Mouse (Mus musculus) c-Kit-positive CD71-positive TER-119-negative erythroid progenitor cells, embryonic 14.5 days (primary cell): ENCODE results near the gene Insyn1.

Source experiments
- DNase-seq: peaks from one replicate; pipeline ENCODE4 v3.0.0-alpha.2; 2013; ENCODE audit warnings: low read depth

Insyn1 gene

GRCm38 (mm10) chr9:58487076-58487475, 1.3 kb upstream of the Insyn1 start:
- no peak for DNase-seq

- no peak for DNase-seq
Observed at GRCm38 (mm10) chr9:58489133-58489864, 896 bp downstream of the Insyn1 start.

- no peak for DNase-seq
Observed at GRCm38 (mm10) chr9:58489865-58490165, 1.4 kb downstream of the Insyn1 start.

- DNase-seq, result no peak
Observed at GRCm38 (mm10) chr9:58490391-58490790, 2.0 kb downstream of the Insyn1 start.

DNA sequence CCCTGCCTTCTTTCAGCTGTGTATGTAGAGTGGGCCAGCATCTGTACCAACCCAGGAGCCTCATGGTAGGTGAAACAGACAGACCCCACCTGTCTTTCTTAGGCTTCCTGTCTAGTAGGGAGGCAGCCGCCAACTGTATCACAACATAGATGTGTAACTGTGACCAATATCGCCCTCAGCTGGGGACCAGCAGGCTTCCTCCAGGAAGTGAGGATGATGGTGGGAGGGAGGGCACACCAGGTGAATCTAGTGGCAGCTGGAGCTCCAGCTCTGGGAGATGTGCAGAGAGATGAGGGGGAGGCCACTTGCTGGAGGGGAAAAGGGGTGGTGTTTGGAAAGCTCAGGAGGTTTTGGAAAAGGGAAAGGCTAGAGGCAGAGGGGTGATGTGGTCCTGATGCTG, 6.6 kb downstream of the Insyn1 start:
- DNase-seq, result no peak

GRCm38 (mm10) chr9:58496470-58497182, 8.2 kb downstream of the Insyn1 start:
- no peak for DNase-seq

DNA sequence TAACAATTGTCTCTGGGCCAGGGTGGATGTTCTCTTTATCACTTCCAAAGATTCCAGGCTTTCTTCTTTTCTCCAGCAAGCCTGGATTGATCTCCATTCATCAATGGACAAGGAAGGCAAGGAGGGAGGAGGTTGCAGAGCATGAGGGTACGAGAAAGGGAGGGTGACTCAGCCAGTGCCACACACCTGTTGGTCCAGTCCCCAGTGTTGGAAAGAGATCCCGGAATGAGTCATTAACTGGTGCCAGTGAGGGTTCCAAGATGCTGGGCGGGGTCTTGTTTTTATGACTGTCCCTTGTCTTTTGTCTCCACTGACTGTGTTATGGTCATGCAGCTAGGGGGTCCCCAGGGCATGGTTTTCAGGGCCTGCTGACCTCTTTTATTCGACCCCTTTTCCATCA, 9.5 kb downstream of the Insyn1 start:
- DNase-seq, result no peak

- no peak for DNase-seq
Observed at GRCm38 (mm10) chr9:58500946-58501345, 12.5 kb downstream of the Insyn1 start.

DNA sequence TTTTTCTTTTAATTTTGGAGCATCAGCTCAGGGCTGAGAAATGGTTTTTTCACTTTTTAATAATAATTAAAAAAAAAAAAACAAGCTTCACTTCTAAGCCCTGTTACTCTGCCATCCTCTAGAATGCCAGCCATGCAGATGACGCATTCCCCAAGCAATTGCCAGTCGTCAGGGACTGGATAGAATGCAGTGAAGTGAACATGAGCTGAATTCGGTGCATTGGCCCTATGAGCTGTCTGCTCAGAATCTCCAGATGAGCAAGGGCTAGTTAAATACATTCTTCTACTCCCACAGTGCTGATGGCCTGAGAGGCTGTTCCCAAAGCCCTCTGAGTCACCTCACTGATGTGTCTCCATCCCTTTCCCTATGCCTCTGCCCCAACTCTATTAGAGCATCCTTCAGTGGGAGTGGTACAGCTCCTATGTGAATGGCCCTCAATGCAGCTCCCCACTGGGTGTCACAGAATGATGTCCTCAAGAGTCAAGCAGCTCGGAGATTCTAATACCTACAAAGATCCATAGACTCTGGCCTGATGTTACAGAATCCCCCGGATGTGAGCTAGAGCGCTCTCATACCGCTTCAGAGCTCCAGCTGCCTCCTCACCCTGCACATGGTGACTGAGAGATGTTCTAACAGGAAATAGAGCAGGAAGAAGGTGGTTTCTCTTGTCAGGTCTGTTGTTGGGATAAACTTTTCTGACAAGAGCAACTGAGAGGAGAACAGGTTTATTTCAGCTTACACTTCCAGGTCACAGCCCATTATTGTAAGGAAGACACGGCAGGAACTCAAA, 19.0 kb downstream of the Insyn1 start:
- DNase-seq, result no peak

GRCm38 (mm10) chr9:58510452-58510851, 22.0 kb downstream of the Insyn1 start:
- DNase-seq, result no peak

DNA sequence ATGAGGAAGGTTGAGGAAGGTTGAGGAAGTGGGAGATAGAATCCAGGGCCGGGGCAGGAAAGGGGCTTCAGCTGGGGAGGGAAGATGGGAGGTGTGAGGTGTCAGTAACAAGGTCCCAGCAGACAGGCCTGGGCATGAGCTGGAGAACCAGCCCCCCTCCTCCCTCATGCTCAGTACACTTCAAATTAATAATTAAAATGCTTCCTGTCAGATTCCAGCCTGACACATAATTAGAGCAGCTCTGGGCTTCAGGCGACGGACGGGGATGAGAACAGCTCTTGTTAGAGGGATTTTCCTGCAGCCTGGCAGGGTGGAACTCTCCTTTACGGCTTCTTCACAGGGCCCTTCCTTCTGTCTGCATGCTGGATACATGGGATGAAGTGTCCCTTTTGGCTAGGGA, 25.3 kb downstream of the Insyn1 start:
- DNase-seq, result no peak

- no peak for DNase-seq
Observed at GRCm38 (mm10) chr9:58516480-58516879, 28.1 kb downstream of the Insyn1 start.

GRCm38 (mm10) chr9:58517866-58518750, 29.7 kb downstream of the Insyn1 start:
- DNase-seq, result no peak

GRCm38 (mm10) chr9:58519953-58520352, 31.6 kb downstream of the Insyn1 start:
- no peak for DNase-seq

DNA sequence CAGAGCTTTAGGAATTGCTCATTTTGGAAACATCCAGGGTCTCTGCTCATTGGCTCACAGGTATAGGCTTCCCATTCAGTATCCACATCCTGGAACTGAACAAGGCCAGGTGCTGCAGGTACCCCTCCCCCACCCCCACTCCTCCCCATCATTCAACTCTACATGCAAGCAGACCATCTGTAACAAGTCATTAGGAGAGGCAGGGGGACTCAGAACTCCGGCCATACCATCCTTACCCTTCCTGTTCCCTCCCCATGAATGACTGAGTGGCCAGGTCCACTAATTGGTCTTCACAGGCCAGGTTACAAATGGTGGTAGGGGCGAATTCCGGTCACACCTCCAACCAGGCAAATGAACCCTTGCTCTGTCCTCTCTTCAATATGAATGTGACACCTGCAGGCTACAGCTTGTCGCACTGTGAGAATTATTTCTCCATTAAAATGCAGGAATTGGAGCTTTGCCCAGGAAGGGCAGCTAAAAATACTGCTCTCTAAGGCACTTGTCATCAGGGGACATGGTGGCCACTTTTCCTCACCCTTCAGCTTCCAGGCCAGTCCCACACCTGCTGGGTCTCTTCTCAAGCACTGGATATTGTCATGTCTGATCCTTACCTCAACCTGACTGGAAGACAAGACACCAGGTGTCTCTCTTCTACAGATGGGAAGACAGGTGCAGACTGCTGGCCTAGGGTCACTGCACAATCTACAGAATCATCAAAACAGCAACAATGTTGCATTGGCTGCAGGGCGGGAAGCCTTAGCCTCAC, 32.6 kb downstream of the Insyn1 start:
- DNase-seq, result no peak

- DNase-seq, result no peak
Observed at GRCm38 (mm10) chr9:58521883-58522423, 33.5 kb downstream of the Insyn1 start.

DNA sequence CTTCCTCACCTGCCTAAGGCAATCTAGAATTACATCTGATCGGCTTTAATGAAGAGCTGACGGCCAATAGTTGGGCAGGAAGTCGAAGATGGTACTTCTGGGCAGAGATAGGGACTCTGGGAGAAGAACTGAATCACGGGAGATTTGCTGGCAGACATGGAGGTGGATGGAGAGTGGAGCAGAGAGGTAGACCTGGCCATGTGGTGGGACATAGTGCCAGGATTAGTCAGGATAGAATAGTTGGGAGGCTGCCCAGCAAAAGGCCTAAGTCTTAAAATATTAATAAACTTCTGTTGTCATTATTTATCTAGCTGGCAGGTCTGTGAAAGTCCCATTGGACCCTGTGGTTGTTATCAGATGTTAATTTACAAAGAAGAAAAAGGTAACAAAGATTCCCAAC, 36.7 kb downstream of the Insyn1 start:
- DNase-seq, result no peak

DNA sequence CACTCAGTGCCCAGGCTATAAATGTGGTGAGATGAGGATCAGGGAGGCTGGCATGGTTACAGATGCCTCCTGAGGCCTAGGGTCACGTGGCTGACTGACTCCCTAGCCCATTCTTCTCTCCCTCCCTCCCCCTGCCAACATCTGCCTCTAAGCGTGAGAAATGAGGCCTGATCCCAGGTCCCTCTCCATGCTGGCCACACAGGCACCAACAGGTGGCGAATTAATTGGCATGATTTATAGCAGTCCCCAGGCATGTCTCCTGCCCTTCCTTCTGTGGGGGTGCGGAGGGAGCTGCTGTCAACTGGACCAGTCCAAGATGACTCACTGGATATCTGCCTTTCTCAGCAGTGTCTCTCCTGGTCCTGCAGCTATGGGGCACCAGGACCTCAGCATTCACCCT, 39.4 kb downstream of the Insyn1 start:
- no peak for DNase-seq

- no peak for DNase-seq
Observed at GRCm38 (mm10) chr9:58530407-58530806, 42.0 kb downstream of the Insyn1 start.

GRCm38 (mm10) chr9:58532236-58532635, 43.8 kb downstream of the Insyn1 start:
- no peak for DNase-seq

GRCm38 (mm10) chr9:58533322-58533721, 44.9 kb downstream of the Insyn1 start:
- no peak for DNase-seq
